Mouse (Mus musculus): Measurements from ENCODE around the gene Snn. TPM values are rescaled to one million over a fixed set of nuclear protein-coding genes. Genes with fewer than 3 reads are reported as not detected.

Gene Snn
- total and polyA plus RNA-seq, 3 experiments: 0.10 to 4.6 (median 1.1) TPM

GRCm38 (mm10) chr16:11040603-11041002, 20.1 kb upstream of the Snn start:
- Histone ChIP-seq H3K4me3 (ENCODE audit: low read depth, low read length) (no peak overlapping the region), H3K36me3 (replicated peaks) (no peaks in the 10 kb centered on the region), H3K27me3 (ENCODE audit: insufficient read depth, low read length) (peaks cover 47% of the 10 kb centered on the region), H3K4me1 (ENCODE audit: insufficient read depth, low read depth, low read length) (no peaks in the 10 kb centered on the region), H3K9me3 (replicated peaks) (no peaks in the 10 kb centered on the region)
- ATAC-seq (ENCODE audit: extremely low read depth, insufficient number of reproducible peaks, low FRiP score, poor library complexity, severe bottlenecking): no peak
- no peak for DNase-seq (ENCODE audit: low spot score)
- TF ChIP-seq GATA2 (IDR thresholded peaks at IDR 0.05; ENCODE audit: borderline replicate concordance, low read depth, low read length): no peak
- no peak for TF ChIP-seq GATA1 (IDR thresholded peaks at IDR 0.05; ENCODE audit: borderline replicate concordance, low read length)
- TF ChIP-seq CTCF (IDR thresholded peaks at IDR 0.05; ENCODE audit: low read depth, low read length): no peak
- TF ChIP-seq POLR2AphosphoS5 (IDR thresholded peaks at IDR 0.05; ENCODE audit: insufficient replicate concordance, low read depth, low read length): no peak
- TF ChIP-seq TAL1 (conservative IDR thresholded peaks at IDR 0.05; ENCODE audit: low read depth, low read length): no peak

GRCm38 (mm10) chr16:11043239-11043638, 17.5 kb upstream of the Snn start:
- Histone ChIP-seq H3K9me3 (replicated peaks) (no peaks in the 10 kb centered on the region), H3K36me3 (replicated peaks) (no peaks in the 10 kb centered on the region), H3K27me3 (ENCODE audit: insufficient read depth, low read length) (peaks cover 53% of the 10 kb centered on the region), H3K4me1 (ENCODE audit: insufficient read depth, low read depth, low read length) (no peaks in the 10 kb centered on the region), H3K4me3 (ENCODE audit: low read depth, low read length) (no peak overlapping the region)
- ATAC-seq (ENCODE audit: extremely low read depth, insufficient number of reproducible peaks, low FRiP score, poor library complexity, severe bottlenecking) (no peak), DNase-seq (ENCODE audit: low spot score) (no peak)
- TF ChIP-seq CTCF (IDR thresholded peaks at IDR 0.05; ENCODE audit: low read depth, low read length): no peak
- no peak for TF ChIP-seq POLR2AphosphoS5 (IDR thresholded peaks at IDR 0.05; ENCODE audit: insufficient replicate concordance, low read depth, low read length)
- no peak for TF ChIP-seq GATA2 (IDR thresholded peaks at IDR 0.05; ENCODE audit: borderline replicate concordance, low read depth, low read length)
- no peak for TF ChIP-seq GATA1 (IDR thresholded peaks at IDR 0.05; ENCODE audit: borderline replicate concordance, low read length)

GRCm38 (mm10) chr16:11046437-11046836, 14.3 kb upstream of the Snn start:
- Histone ChIP-seq H3K4me1 (ENCODE audit: insufficient read depth, low read depth, low read length) (no peaks in the 10 kb centered on the region), H3K27me3 (ENCODE audit: insufficient read depth, low read length) (peaks cover 54% of the 10 kb centered on the region), H3K4me3 (ENCODE audit: low read depth, low read length) (no peak overlapping the region), H3K9me3 (replicated peaks) (no peaks in the 10 kb centered on the region), H3K36me3 (replicated peaks) (no peaks in the 10 kb centered on the region)
- no peak for DNase-seq (ENCODE audit: low spot score)
- TF ChIP-seq TAL1 (conservative IDR thresholded peaks at IDR 0.05; ENCODE audit: low read depth, low read length): no peak
- no peak for TF ChIP-seq GATA2 (IDR thresholded peaks at IDR 0.05; ENCODE audit: borderline replicate concordance, low read depth, low read length)
- TF ChIP-seq POLR2AphosphoS5 (IDR thresholded peaks at IDR 0.05; ENCODE audit: insufficient replicate concordance, low read depth, low read length): no peak
- no peak for TF ChIP-seq GATA1 (IDR thresholded peaks at IDR 0.05; ENCODE audit: borderline replicate concordance, low read length)
- TF ChIP-seq CTCF (IDR thresholded peaks at IDR 0.05; ENCODE audit: low read depth, low read length): no peak
- ATAC-seq (ENCODE audit: extremely low read depth, insufficient number of reproducible peaks, low FRiP score, poor library complexity, severe bottlenecking): no peak

GRCm38 (mm10) chr16:11047130-11047529, 13.6 kb upstream of the Snn start:
- TF ChIP-seq GATA1 (IDR thresholded peaks at IDR 0.05; ENCODE audit: borderline replicate concordance, low read length) (no peak), GATA2 (IDR thresholded peaks at IDR 0.05; ENCODE audit: borderline replicate concordance, low read depth, low read length) (no peak), POLR2AphosphoS5 (IDR thresholded peaks at IDR 0.05; ENCODE audit: insufficient replicate concordance, low read depth, low read length) (no peak), CTCF (IDR thresholded peaks at IDR 0.05; ENCODE audit: low read depth, low read length) (no peak), TAL1 (conservative IDR thresholded peaks at IDR 0.05; ENCODE audit: low read depth, low read length) (no peak)
- H3K9me3 ChIP-seq (replicated peaks): no peaks in the 10 kb centered on the region
- no peak overlapping the region for H3K4me3 ChIP-seq (ENCODE audit: low read depth, low read length)
- ATAC-seq (ENCODE audit: extremely low read depth, insufficient number of reproducible peaks, low FRiP score, poor library complexity, severe bottlenecking) (no peak), DNase-seq (ENCODE audit: low spot score) (no peak)
- no peaks in the 10 kb centered on the region for H3K4me1 ChIP-seq (ENCODE audit: insufficient read depth, low read depth, low read length)
- H3K36me3 ChIP-seq (replicated peaks): no peaks in the 10 kb centered on the region
- peaks cover 54% of the 10 kb centered on the region for H3K27me3 ChIP-seq (ENCODE audit: insufficient read depth, low read length)

- Histone ChIP-seq H3K36me3 (replicated peaks) (no peaks in the 10 kb centered on the region), H3K9me3 (replicated peaks) (no peaks in the 10 kb centered on the region), H3K4me1 (ENCODE audit: insufficient read depth, low read depth, low read length) (no peaks in the 10 kb centered on the region), H3K4me3 (ENCODE audit: low read depth, low read length) (no peak overlapping the region), H3K27me3 (ENCODE audit: insufficient read depth, low read length) (peaks cover 43% of the 10 kb centered on the region)
- no peak for DNase-seq (ENCODE audit: low spot score)
- ATAC-seq (ENCODE audit: extremely low read depth, insufficient number of reproducible peaks, low FRiP score, poor library complexity, severe bottlenecking): no peak
- TF ChIP-seq POLR2AphosphoS5 (IDR thresholded peaks at IDR 0.05; ENCODE audit: insufficient replicate concordance, low read depth, low read length): no peak
- no peak for TF ChIP-seq TAL1 (conservative IDR thresholded peaks at IDR 0.05; ENCODE audit: low read depth, low read length)
- TF ChIP-seq GATA1 (IDR thresholded peaks at IDR 0.05; ENCODE audit: borderline replicate concordance, low read length): no peak
- no peak for TF ChIP-seq CTCF (IDR thresholded peaks at IDR 0.05; ENCODE audit: low read depth, low read length)
These were observed 10.5 kb upstream of the Snn start for GRCm38 (mm10) chr16:11050226-11050625.

- DNase-seq (ENCODE audit: low spot score) (no peak), ATAC-seq (ENCODE audit: extremely low read depth, insufficient number of reproducible peaks, low FRiP score, poor library complexity, severe bottlenecking) (no peak)
- no peaks in the 10 kb centered on the region for H3K4me1 ChIP-seq (ENCODE audit: insufficient read depth, low read depth, low read length)
- no peaks in the 10 kb centered on the region for H3K9me3 ChIP-seq (replicated peaks)
- peaks cover 47% of the 10 kb centered on the region for H3K27me3 ChIP-seq (ENCODE audit: insufficient read depth, low read length)
- H3K4me3 ChIP-seq (ENCODE audit: low read depth, low read length): no peak overlapping the region
- no peaks in the 10 kb centered on the region for H3K36me3 ChIP-seq (replicated peaks)
- TF ChIP-seq GATA1 (IDR thresholded peaks at IDR 0.05; ENCODE audit: borderline replicate concordance, low read length): no peak
- TF ChIP-seq POLR2AphosphoS5 (IDR thresholded peaks at IDR 0.05; ENCODE audit: insufficient replicate concordance, low read depth, low read length): no peak
- no peak for TF ChIP-seq TAL1 (conservative IDR thresholded peaks at IDR 0.05; ENCODE audit: low read depth, low read length)
- no peak for TF ChIP-seq GATA2 (IDR thresholded peaks at IDR 0.05; ENCODE audit: borderline replicate concordance, low read depth, low read length)
- TF ChIP-seq CTCF (IDR thresholded peaks at IDR 0.05; ENCODE audit: low read depth, low read length): no peak
These were observed 9.6 kb upstream of the Snn start for GRCm38 (mm10) chr16:11051134-11051533.
